Mouse (Mus musculus): ENCODE measurements at regions not wholly inside any gene's neighbourhood (a gene's known extent, or its start where the extent isn't known, plus 50 kb on each side); places are given as distances from the start of the nearest gene placed in this dataset.

DNA sequence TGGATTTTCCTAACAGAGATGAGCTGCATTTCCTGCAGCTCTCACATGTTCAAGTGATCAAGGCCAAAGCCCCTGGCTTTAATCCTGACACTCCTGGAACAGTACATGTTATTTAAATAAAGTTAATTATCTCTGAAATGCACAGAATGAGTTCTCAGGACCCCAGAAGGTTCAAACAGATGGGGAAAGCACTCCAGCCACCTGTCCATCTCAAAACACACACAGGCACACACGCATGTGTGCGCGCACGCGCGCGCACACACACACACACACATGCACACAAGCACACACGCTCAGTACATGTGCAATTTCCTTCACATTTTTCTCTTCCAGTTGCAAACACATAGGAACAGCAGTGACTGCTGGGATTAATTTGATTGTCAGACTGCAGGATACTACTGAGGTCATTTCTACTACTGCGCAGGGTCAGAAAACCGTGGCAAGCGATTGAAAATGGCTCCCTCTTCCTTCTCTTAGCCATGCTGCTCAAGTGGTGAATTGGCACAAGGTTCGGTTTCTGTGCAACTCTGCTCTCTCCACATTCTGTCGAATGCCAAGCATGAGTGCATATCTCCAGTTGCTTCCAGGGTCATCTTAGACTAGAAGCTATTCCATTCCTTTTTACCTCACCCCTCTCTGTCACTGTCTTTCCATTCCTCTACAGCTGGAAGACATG, 175.4 kb downstream of the Htr7 start:
- TF ChIP-seq CTCF (conservative IDR thresholded peaks at IDR 0.05; ENCODE audit: insufficient read depth, insufficient read length, low read depth, low read length) (no peak), POLR2A (IDR thresholded peaks at IDR 0.05; ENCODE audit: low read depth, low read length) (no peak)
